Mouse (Mus musculus) large intestine, adult 2 months (tissue): Measurements from ENCODE around the gene Tmem115. TPM values are rescaled to one million over a fixed set of nuclear protein-coding genes. Genes with fewer than 3 reads are reported as not detected.

Experiments
- DNase-seq: peaks from one replicate; pipeline ENCODE4 v3.0.0-alpha.2; 2012; ENCODE audit warnings: low read depth, low spot score
- WGBS: fragments of 180-500 bp; shearing (Covaris S2); methylation state at CpG from one replicate; pipeline ENCODE4 v1.1.7; 2018; 5-methylcytosine and 5-hydroxymethylcytosine counted together
- polyA plus RNA-seq: library from polyadenylated mRNA; depleted of rRNA; stranded (reverse); fragments of >200 nt; gene quantifications from 2 replicates; pipeline ENCODE4 v1.2.3, GENCODE M21; 2012; rRNA removed

Tmem115 gene
- 48.8 and 55.0 TPM in 2 replicates for polyA plus RNA-seq

DNA sequence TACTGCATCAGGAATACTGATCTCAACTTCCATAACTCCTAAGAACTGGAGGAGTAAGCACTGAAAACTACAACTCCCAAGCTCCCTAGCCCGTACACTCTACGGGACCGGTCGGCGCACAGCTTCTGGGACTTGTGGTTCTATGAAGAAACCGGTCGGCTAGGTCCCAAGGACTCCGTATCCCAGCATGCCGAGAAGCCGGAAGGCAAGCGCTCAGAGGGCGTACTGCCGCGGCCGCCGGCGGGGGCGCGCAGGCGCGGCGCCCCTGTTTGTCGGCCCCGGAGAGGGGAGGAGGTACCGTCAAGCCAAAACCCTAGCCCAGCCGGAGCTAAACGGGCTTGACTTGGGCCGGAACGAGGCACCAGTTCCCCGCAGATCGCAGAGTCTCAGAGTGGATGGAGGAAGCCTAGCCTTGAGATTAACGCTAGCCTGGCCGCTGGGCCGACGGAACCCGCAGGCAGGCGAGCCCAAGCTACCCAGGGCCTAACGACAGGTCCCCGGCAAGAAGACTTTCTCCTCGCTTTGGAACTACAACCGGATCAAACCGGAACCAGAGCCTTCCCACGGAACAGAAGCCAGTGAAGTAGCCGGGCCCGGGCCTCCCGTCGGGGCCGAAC lies at the start of gene Tmem115:
Gene Tmem115 (plus strand): TSS at position 155 of the 617 bp plus-strand sequence.
- DNase-seq, result peak; percentile 97
- under 1% methylated on average over 48 of the region's 48 CpGs for WGBS

DNA sequence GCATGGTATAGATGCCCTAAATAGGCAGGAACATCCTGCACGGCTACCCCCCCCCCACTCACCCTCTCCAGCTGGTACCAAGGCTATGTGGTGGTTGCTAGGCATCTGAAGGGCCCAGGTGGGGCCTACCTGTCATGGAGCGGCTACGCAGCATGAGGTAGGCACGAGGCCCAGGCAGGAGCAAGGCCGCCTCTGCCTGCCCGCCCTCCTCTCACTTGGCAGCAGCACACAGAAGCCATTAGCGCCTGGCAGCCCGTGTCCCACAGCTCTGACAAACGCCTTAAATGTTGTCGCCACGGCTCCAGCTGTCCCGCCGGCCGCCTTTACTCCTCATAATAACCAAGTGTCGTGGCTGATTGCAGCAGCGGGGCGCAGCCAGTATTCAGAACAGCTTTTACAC lies 49.4 kb upstream of the Tmem115 start:
- 61% methylated on average over 17 of the region's 17 CpGs for WGBS
- no peak for DNase-seq

DNA sequence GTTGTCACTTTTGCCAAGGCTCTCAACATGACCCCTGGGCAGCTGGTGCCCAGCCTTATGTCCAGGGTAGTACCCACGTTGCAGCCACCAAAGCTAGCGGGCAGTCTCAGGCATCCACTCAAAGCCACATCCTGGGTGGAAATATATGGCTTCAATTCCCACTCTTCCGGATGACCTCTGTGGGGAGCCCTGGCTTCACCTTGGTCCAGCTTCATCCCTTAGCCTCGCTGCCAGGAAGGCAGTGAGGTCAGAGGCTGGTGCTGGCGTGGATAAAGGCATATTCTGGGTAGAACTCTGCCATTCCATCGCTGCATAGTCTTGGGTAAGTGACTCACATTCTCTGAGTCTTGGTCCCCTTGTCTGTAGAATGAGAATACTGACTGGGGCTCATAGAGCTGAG lies 49.0 kb upstream of the Tmem115 start:
- WGBS, result 83% methylated on average over 6 of the region's 6 CpGs
- DNase-seq, result no peak

DNA sequence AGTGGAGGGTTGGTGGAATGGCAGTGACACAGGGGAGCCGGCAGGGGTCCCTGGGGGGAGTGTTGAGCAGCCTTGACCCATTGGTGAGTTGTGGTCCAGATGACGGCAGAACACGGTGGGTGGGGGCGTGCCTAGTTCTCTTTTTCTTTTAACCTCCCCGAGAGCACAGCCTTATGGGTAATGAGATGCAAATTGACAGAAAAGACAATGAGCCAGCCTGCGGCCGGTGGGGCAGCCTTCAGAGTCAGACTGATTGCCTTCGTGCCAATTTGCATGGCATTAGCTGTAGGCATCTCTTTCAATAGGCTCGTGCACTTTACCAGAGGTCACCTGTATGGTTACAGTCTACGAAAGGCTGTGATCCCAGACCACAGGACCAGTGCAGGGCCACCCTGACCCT lies 47.7 kb upstream of the Tmem115 start:
- 70% methylated on average over 10 of the region's 10 CpGs for WGBS
- DNase-seq, result no peak

GRCm38 (mm10) chr9:107486507-107487225 lies 47.1 kb upstream of the Tmem115 start:
- DNase-seq, result no peak
- 60% methylated on average over 6 of the region's 6 CpGs for WGBS

DNA sequence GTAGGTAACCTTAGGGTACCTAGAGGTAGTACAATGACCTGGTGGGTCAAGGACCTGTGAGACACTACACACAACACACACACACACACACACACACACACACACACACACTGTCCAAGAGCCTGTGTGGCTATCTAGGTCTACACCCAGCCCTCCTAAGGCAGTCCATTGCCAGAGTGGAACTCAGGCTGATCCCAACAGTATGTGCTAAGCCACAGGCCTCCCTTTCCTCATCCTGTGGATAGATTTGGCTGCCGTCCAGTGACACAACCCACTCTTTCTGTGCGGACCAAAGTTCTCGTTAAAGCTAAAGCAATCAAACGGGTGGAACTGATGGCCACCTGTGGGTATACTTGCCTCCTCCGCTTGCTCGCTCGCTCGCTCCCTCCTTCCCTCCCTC lies 43.6 kb upstream of the Tmem115 start:
- DNase-seq, result no peak
- 30% methylated on average over 8 of the region's 8 CpGs for whole genome bisulfite sequencing

- DNase-seq, result no peak
- WGBS, result 40% methylated on average over 6 of the region's 6 CpGs
Observed at GRCm38 (mm10) chr9:107490625-107491024, 43.1 kb upstream of the Tmem115 start.

DNA sequence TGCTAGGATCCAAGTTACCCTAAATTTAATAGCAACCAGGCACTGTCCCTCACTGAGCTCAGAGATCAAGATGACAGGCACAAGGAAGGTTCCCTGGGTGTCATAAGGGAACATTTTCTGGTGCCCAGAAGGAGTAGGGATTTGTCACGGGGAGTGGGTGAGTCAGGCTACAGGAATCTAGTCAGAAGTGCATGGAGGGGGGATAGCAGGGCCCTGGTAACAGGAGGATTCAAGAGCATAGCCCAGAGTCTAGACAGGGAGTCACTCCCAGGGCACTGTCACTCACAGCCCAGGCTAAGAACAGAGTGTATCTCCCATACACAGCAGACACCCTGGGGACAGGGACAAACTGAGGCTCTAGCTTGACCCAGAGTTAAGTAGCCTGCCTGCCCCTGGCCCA lies 40.2 kb upstream of the Tmem115 start:
- WGBS, result 24% methylated on average over 1 of the region's 1 CpGs

GRCm38 (mm10) chr9:107494238-107494637 lies 39.5 kb upstream of the Tmem115 start:
- no peak for DNase-seq
- 84% methylated on average over 12 of the region's 12 CpGs for WGBS

More for the DNA sequence above, 40.2 kb upstream of the Tmem115 start:
- DNase-seq, result no peak

DNA sequence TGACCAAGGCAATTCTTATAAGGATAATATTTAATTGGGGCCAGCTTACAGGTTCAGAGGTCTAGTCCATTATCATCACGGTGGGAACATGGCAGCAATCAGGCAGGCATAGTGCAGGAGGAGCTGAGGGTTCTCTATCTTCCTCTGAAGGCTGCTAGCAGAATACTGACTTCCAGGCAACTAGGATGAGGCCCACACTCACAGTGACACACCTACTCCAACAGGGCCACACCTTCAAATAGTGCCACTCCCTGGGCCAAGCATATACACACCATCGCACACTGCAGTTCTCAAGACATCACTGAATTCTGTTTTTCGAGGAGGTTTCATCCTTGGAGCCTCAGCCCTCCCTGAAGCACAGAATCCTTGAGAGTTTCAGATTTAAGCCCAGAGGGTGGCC lies 37.4 kb upstream of the Tmem115 start:
- no peak for DNase-seq
- WGBS, result 40% methylated on average over 3 of the region's 3 CpGs

GRCm38 (mm10) chr9:107500708-107501286 lies 32.9 kb upstream of the Tmem115 start:
- 77% methylated on average over 3 of the region's 3 CpGs for WGBS
- no peak for DNase-seq

- no peak for DNase-seq
- 86% methylated on average over 12 of the region's 12 CpGs for WGBS
Observed at GRCm38 (mm10) chr9:107502131-107502846, 31.5 kb upstream of the Tmem115 start.

DNA sequence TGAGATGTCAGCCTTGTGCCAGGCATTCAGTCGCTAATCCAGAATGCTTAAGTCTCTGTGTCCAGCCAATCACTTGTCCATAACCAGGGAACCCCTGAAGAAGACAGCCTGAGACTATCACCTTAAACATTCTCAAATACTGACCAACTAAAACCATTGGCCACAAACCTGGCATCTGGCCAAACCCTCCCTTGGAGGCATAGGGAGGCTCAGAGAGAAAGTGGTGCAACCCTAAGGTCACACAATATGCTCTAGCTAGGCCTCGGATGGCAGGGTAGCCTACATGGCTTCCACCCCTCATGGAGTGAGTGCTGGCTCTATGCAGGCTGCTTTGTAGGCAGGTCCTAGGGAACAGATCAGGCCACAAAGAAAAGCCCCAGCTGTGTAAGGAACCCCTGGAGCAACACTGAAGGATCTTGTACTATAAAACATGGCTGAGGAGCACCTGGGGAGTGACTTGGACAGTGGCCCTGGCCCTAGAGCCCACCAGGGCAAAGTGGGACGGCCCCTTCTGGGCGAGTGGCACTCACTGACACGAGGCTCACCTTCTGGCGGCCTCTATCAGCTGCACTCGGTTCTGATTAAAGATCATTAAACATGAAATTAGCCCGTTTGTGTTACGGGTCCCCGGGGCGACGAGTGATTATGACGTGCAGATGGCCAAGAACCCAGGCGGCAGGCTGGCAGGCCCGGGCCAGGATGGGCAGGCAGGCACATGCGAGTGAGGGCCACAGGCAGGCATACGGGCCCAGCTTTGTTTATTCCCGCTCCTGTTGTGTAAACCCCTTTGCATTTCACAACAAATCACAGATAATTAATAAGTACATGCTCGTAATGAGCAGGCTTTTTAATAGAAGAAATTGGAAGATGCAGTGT lies 28.8 kb upstream of the Tmem115 start:
- DNase-seq, result no peak
- WGBS, result 78% methylated on average over 19 of the region's 19 CpGs

GRCm38 (mm10) chr9:107508266-107508665 lies 25.5 kb upstream of the Tmem115 start:
- DNase-seq, result no peak

DNA sequence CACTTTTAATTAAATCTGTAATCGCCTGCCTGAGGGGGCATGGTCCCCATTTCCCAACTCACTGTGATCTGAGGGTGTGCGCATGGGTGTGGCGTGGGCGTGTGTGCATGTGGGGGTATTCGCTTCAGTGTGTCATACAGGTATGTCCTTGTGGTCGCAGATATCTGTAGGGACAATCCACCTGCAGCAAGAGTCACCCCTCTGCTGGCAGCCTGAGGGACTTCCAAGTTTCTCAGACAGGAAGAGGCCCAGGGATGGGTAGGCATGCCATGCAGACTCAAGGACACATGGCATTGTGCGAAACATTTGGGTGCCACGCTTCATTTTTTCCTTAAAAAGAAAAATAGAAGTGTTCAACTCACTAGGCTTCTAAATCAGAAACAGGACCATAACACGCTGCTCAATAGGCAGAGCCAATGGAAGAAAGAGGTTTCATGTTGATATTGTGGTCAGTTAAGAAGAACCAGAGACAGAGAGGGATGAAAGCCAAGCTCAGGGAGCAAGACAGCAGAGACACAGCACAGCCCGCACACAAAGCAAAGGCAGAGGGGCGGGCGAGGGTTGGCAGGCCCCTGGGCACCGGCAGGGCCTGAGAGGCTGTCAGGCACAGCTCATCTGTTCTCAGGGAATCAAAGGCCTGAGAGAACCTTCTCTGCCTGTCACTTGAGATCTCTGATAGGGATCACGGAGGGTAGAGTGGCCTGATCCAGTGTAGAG lies 23.2 kb upstream of the Tmem115 start:
- 69% methylated on average over 14 of the region's 14 CpGs for WGBS

More at GRCm38 (mm10) chr9:107508266-107508665, 25.5 kb upstream of the Tmem115 start:
- WGBS, result 37% methylated on average over 10 of the region's 10 CpGs

GRCm38 (mm10) chr9:107511436-107511835 lies 22.3 kb upstream of the Tmem115 start:
- WGBS, result 78% methylated on average over 8 of the region's 8 CpGs
- no peak for DNase-seq

More for the DNA sequence above, 23.2 kb upstream of the Tmem115 start:
- no peak for DNase-seq

DNA sequence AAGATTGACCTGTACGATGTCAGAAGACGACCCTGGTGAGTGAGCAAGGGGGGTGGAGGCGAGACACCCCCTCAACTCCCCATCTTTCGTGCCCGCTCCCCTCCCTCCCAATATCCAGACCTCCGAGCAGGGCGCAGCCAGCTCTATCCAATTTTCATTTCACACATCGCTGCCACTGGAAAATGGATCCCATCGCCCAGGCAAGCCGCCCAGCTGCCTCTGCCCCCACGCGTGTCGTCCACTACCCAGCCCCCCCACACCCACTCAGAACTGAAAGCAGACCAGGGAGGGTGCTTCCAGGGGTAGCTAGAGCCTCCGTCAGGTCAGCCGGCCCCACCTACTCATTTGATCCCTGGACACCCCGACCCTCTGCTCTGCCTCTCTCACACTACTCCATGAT lies 21.4 kb upstream of the Tmem115 start:
- no peak for DNase-seq
- WGBS, result 78% methylated on average over 16 of the region's 16 CpGs

DNA sequence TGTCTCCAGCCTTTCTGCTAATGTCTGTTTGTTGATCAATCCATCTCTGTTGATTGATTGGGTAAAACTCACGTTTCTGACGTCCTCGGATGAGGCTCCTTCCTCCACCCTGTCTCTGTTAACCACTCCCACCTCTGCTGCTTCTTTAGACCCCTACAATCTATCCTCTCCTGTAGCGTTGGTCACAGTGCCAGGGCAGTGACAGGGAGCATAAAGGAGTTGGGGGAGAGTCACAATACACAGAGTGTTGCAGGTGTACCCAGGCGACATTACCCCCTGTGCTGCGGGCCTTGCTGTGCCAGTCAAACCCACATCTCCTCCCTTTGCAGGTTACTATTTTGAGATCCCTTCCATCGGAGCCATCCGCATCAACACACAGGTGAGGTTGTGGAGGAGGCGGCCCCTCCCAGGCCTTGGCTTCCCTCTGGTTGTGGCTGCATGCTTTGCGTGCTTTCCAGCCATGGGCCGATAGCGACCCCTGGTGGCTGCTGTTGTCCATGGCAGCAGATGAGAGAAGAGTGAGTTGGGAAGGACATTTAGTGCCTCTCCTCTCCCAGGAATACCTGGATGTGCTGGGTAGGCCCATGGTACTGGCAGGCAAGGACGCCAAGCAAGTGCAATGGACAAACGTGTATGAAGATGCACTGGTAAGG lies 19.3 kb upstream of the Tmem115 start:
- DNase-seq, result peak; percentile 55
- WGBS, result 20% methylated on average over 14 of the region's 14 CpGs
